Mouse (Mus musculus) ovary, adult 18-20 months (tissue): ENCODE results near the gene Pard3.

ENCODE experiments used
- DNase-seq: peaks from one replicate; pipeline ENCODE4 v3.0.0; 2022; ENCODE audit warnings: low spot score, mixed read lengths

Gene Pard3

DNA sequence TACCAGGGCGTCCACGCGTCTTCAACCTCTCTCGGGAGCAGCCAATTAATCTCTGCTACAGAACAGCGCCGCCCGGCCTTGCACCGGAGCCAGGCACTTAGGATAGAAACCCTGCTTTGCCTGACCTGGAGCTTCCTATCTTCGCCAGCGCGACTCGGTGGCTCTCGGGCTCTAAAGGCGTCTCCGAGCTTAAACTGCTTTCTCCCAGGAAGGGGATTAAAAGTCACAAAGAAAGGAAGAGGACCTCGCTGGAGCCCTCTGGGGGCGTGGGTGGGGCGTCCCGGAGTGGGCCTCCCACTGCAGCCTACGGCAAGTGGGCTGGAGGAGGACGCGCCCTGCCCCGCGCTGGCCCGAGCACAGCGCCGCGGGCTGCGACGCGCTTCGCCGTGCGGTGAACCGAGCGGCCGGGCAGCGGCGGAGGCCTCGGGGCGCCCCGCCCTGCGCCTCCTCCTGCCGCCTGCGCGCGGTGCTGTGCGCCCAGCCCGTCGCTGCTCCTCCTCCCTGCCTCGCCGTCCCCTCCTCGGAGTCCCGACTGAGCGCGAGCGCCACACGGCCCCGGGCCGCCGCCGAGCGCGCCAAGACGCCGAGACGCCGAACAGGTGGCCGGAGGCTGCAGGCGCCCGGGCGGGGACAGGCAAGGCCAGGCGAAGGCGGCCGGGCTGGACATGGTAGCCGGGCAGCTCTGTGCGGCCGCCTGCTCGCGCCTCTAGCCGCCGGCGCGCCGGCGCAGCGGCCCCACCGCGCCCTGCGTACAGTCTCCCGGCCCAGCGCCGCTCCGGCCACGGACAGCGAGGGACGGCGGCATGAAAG lies at the start of gene Pard3:
TSS of gene Pard3 (plus strand) at position 343 of the 810 bp plus-strand sequence.
- DNase-seq, result peak; percentile 73

DNA sequence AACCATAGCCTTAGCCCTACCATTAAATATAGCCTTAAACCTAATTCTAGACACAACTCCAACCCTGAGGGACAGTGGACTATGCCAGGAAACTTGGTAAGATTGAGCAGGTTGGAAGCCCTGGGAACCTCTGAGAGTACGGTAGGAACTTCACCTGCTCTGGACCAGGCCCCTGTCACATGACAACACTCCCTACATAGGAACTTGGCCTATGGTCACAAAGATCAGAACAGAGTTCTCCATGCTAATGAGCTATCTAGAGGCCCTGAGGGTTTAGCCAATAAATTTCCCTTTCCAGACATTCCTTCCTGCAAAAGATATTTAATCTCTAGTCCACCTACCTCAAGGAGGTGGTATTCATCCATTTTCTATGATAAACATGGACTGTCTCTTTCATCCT lies 41.9 kb upstream of the Pard3 start:
- no peak for DNase-seq

- DNase-seq, result no peak
Observed at GRCm38 (mm10) chr8:127025256-127025717, 38.4 kb upstream of the Pard3 start.

- no peak for DNase-seq
Observed at GRCm38 (mm10) chr8:127025775-127026174, 37.9 kb upstream of the Pard3 start.

GRCm38 (mm10) chr8:127031476-127031875 lies 32.2 kb upstream of the Pard3 start:
- DNase-seq, result no peak

GRCm38 (mm10) chr8:127038928-127039327 lies 24.8 kb upstream of the Pard3 start:
- DNase-seq, result no peak

- no peak for DNase-seq
Observed at GRCm38 (mm10) chr8:127049996-127050395, 13.7 kb upstream of the Pard3 start.

GRCm38 (mm10) chr8:127052132-127052531 lies 11.6 kb upstream of the Pard3 start:
- DNase-seq, result no peak

DNA sequence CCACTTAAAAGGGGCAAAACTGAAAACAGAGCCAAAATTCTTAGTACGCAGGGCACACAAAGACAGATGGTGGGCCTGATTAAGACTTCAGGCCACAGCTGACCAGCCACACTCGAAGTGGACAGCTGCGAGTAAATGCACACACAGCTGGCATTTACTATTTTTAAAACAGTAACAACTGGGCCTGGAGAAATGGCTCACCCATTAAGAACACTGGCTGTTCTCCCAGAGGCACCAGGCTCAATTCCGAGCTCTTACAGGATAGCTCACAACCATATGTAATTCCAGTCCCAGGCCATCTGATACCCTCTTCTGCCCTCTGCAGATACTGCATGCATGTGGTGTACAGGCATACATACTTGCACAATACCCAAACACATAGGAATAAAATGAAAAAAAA lies 8.6 kb upstream of the Pard3 start:
- no peak for DNase-seq

DNA sequence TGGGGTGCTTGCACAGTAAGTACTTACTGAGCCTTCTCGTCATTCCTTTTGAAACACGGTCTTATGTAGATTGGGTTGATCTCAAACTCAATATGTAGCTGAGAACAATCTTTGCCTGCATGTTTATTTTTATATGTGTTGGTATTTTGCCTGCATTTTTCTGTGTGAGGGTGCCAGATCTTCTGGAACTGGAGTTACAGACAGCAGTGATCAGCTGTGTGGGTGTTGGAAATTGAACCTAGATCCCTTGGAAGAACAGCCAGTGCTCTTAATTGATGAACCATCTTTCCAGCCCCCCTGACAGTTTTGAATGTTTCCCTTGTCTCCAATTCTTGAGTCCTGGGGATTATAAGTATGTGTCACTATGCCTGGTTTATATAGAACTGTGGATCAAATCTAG lies 4.9 kb upstream of the Pard3 start:
- no peak for DNase-seq

GRCm38 (mm10) chr8:127059826-127060225 lies 3.9 kb upstream of the Pard3 start:
- no peak for DNase-seq

- peak; percentile 35 for DNase-seq
Observed at GRCm38 (mm10) chr8:127064361-127065112, 844 bp downstream of the Pard3 start.

DNA sequence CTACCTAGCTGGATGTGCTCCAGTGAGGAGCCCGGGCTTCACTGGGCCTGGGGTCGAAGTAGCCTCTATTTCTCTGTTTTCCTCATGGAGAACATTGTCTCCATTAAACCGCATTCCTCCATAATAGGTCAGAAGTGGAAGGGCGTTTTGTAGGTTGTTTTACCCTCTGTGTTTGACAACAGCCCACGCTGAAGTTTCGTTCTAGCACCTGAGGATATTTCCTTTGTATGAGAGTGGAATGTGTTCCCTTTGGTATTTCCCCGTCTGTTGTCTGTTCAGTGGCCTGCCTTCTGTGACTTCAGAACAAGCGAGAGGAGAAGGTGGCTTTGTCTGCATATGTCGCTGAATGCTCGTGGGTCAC lies 1.4 kb downstream of the Pard3 start:
- DNase-seq, result no peak

DNA sequence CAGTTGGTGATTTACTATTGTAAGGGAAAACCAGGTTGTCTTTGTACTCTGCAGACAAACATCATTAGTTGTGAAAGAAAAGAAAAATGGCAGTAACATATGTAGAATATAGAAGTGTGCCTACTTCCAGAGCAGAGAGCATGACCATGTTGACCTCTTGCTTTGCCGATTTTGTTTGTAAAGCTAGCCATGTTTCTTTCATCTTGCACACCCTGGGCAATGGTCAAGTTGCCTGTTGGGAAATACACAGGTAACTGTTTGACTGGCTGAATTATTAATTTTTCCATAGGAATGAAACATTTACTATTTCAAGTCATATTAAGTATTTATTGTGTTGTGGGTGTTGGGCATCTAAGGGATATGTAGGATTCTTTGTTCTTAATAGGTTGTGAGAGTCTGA lies 2.1 kb downstream of the Pard3 start:
- no peak for DNase-seq

DNA sequence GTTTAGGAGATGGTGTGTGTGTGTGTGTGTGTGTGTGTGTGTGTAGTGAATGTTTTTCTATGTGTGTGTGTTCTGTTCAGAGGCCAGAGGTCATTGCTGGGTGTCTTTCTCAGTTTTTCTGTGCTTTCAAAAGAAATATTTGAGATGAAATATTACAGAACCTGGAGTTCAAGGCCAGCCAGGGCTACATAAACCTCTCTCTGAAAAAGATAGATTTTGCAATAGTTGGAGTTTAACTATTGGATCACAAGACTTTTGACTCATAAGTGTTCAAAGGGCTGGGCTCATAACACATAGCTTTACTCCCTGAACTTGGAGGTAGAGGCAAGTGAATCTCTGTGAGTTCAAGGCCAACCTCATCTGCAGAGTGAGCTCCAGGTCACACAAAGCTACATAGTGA lies 2.8 kb downstream of the Pard3 start:
- DNase-seq, result no peak

GRCm38 (mm10) chr8:127068719-127069118 lies 5.0 kb downstream of the Pard3 start:
- DNase-seq, result no peak

DNA sequence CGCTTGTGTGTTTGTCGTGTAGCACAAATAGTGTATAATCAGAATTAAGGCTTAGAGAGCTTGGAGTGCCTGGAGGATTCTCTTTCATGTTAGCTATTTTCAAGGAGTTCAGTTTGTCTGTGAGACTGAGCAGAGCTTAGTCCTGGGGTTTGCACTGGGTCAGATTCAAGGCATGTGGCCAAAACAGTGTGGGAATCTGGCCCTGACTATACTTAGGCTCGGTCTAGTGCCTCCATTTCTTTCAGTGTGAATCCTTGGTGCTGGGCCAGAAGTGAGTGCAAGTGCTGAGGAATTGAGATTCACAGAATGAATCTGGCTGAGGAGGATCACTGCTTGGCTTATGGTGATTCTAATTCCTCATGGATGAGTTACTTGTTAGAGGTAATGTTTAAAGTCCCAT lies 6.5 kb downstream of the Pard3 start:
- peak; percentile 36 for DNase-seq

DNA sequence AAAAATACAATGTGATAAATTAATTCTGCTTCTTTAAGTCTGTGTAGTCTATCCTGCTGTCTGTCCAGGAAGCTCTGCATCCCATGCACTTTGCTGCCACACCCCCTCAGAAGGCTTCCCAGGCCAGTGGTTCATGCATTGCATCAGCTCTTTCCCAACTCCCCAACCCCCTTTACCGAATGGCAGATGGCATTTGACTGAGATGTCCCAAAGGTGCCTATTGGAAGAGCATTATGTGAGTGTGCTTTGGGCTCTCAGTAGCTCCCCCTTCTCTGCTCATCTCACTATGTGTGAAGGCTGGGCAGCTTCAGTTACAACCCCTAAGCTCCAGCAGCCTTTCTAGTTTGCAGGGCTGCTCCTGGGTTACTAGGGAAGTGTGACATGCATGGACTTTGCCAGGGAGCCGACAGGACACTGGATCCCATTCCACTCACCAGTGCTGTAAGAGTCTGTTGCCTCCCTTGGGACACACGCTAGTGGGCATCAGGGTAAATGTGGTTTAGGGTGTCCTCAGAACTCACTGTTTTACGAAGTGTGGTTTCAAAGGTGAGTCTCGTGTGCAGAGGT lies 9.4 kb downstream of the Pard3 start:
- no peak for DNase-seq

DNA sequence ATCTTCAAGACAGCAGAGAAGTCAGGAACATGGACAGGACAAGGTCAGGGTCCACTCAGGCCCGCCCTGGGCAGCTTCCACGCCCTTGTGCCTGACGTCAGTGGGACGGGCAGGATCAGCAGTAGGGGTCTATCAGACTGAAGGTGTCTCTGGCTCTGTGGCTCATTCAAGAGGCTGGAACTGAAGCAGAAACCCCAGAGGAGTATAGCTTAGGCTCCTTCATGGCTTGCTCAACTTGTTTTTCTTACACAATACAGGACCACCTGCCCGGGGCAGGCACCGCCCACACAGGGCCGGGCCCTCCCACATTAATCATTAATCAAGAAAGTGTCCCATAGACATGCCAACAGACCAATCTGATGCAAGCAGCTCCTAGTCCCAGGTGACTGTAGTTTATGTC lies 12.8 kb downstream of the Pard3 start:
- DNase-seq, result no peak

DNA sequence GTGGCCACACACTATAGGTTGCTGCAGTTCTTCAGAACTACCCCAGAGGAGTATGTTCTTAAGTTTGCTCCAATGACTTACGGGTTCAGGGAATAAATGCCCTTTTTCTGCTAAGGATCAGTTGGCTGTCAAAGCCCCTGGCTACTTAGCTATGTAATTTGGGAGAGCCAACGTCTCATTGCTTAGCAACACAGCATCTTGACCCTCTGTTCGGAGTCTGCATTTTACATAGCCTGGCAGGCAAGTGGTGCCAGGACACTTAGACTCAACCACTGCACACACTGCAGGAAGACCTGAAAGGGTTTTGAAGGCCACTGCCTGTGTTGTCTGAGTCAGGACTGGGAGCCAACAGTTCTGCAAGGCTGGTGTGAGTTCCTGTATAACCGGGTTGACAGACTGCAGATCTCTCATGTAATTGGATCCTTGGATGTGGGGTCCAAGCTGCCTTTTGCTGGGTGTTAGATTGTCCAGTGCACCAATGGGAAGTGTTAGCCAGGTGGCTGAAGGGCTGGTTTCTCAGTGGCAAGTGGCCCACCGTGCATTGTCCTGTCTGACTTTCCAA lies 15.6 kb downstream of the Pard3 start:
- no peak for DNase-seq

- DNase-seq, result no peak
Observed at GRCm38 (mm10) chr8:127081297-127081696, 17.6 kb downstream of the Pard3 start.

DNA sequence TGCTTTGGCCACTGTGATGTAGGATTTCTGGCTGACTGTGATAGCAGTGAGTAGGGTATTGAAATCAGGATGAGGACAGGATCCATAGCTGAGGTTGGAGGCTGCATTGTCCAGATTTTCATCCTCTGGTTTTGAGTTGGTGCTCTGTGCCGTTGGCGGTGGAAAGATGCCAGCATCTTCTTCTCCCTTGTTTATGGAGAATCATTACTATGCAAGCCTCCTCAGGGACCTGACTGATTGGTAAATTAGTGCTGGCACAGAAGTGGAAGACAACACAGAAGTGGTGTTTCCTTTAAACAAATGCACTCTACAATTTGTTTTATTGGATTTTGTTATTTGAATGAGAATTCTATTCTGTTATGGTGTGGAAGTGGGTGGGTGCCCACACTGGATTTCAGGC lies 18.8 kb downstream of the Pard3 start:
- no peak for DNase-seq

DNA sequence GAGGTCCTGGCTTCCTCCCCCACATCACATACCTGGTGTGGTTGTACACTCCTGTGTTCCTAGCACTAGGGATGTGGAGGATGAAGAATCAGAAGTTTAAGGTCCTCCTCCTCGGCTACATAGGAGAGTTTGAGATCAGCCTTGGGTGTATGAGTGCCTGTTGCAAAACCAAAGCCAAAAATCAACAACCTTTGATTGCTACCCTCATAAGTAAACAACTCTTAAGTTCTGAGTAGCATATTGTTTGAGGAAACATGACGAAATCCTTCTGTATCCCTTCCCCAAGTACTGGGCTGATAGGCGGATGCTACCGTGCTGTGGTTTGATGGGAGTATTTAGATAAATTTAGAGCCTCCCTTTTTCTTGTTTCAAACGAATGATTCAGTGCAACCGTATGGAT lies 20.9 kb downstream of the Pard3 start:
- DNase-seq, result no peak
